Mouse (Mus musculus) hematopoietic multipotent progenitor cell, adult 10-12 weeks (in vitro differentiated cells): ENCODE measurements around the gene Eif2b2. TPM values are rescaled to one million over a fixed set of nuclear protein-coding genes. Genes with fewer than 3 reads are reported as not detected.

Experiments used
- polyA plus RNA-seq: library from polyadenylated mRNA; stranded (reverse); fragments of >175 nt; gene quantifications from 2 replicates; pipeline ENCODE4 v1.2.3, GENCODE M21; 2012; ENCODE audit warnings: low replicate concordance

Eif2b2 gene
- 114 and 244 TPM in 2 replicates for polyA plus RNA-seq

GRCm38 (mm10) chr12:85219236-85219904 lies at the start of gene Eif2b2:
Gene Eif2b2, plus strand, starts transcription at chr12:85219481.

GRCm38 (mm10) chr12:85177740-85178239 lies 41.5 kb upstream of the Eif2b2 start, which contains the start of gene Pgf:
Gene Pgf, minus strand, starts transcription at chr12:85177790.

GRCm38 (mm10) chr12:85270319-85270718 lies 51.0 kb downstream of the Eif2b2 start, which contains the start of gene Mlh3:
Gene Mlh3, minus strand, starts transcription at chr12:85270599.

Other genes with a start within 250 kb of the Eif2b2 start
- 5.4 and 18.2 TPM in 2 replicates for gene Fcf1, start 248.6 kb upstream of the Eif2b2 start, polyA plus RNA-seq
- gene Arel1, start 248.6 kb upstream of the Eif2b2 start, polyA plus RNA-seq, result 4.9 and 11.6 TPM in 2 replicates
- 37.3 and 38.0 TPM in 2 replicates for gene Ylpm1, start 223.2 kb upstream of the Eif2b2 start, polyA plus RNA-seq
- gene Prox2, start 108.7 kb upstream of the Eif2b2 start, polyA plus RNA-seq, result 5.1 and 6.5 TPM in 2 replicates
- gene Dlst, start 108.6 kb upstream of the Eif2b2 start, polyA plus RNA-seq, result 290 and 660 TPM in 2 replicates
- 0.42 and 0.45 TPM in 2 replicates for gene Rps6kl1, start 68.2 kb upstream of the Eif2b2 start, polyA plus RNA-seq
- gene Pgf, start 41.7 kb upstream of the Eif2b2 start, polyA plus RNA-seq, result 0.12 and 0.29 TPM in 2 replicates
- 2.5 and 3.7 TPM in 2 replicates for gene Mlh3, start 51.1 kb downstream of the Eif2b2 start, polyA plus RNA-seq
- gene Acyp1, start 69.0 kb downstream of the Eif2b2 start, polyA plus RNA-seq, result 18.1 and 48.2 TPM in 2 replicates
- 0.05 TPM in 1 of 2 replicates, not detected in the other for gene Zc2hc1c, start 69.1 kb downstream of the Eif2b2 start, polyA plus RNA-seq
- 13.4 and 18.3 TPM in 2 replicates for gene Nek9, start 119.9 kb downstream of the Eif2b2 start, polyA plus RNA-seq
- gene Tmed10, start 155.4 kb downstream of the Eif2b2 start, polyA plus RNA-seq, result 134 and 186 TPM in 2 replicates